Comparison of ENCODE assay signal across 8 mouse cellular contexts in genomic region chr19:57315013-57315565, GRCm38 (mm10). TPM values are rescaled to one million over a fixed set of nuclear protein-coding genes. Genes with fewer than 3 reads are reported as not detected.
A peak's percentile ranks its signal among the peaks of the same experiment; 100 is the strongest.
DNase-seq lines count a peak whose midpoint lies in the region; ATAC-seq and TF ChIP-seq lines count a peak whose summit lies in the region.

No protein-coding gene starts in this region.

- ATAC-seq in kidney, postnatal 0 days (replicated peaks; ENCODE audit: low FRiP score, low read depth): 0 out of 2 replicates have a peak, but pooled peaks have one; percentile 9
- ATAC-seq in intestine, embryonic 14.5 days (replicated peaks; ENCODE audit: low FRiP score, low TSS enrichment, low read depth): peak; percentile 32; the same call in 1 of the 2 replicates
- no peak for ATAC-seq in neural tube, embryonic 11.5 days (ENCODE audit: insufficient read depth, low FRiP score, low TSS enrichment)

- no peaks in the 10 kb centered on the region for H3K9me3 ChIP-seq in kidney, postnatal 0 days (replicated peaks; ENCODE audit: low read length)
- no peaks in the 10 kb centered on the region for H3K9me3 ChIP-seq in embryonic facial prominence, embryonic 10.5 days
- no peaks in the 10 kb centered on the region for H3K9me3 ChIP-seq in intestine, embryonic 14.5 days (ENCODE audit: control insufficient read depth, low read length)
- no peaks in the 10 kb centered on the region; the same call in 1 of the 2 replicates for H3K9me3 ChIP-seq in neural tube, embryonic 11.5 days (ENCODE audit: control insufficient read depth, low read length)

- peak overlapping the region; percentile 51 for H3K4me3 ChIP-seq in kidney, postnatal 0 days (replicated peaks; ENCODE audit: low read depth, low read length)
- peak overlapping the region; percentile 62 for H3K4me3 ChIP-seq in embryonic facial prominence, embryonic 10.5 days
- peak overlapping the region; percentile 47 for H3K4me3 ChIP-seq in intestine, embryonic 14.5 days (ENCODE audit: low read depth, low read length)
- H3K4me3 ChIP-seq in neural tube, embryonic 11.5 days (ENCODE audit: low read depth, low read length): peak overlapping the region; percentile 50

- peak overlapping the region; percentile 78; the same call in 1 of the 2 replicates for H3K27ac ChIP-seq in kidney, postnatal 0 days
- peak overlapping the region; percentile 71 for H3K27ac ChIP-seq in embryonic facial prominence, embryonic 10.5 days (replicated peaks)
- H3K27ac ChIP-seq in intestine, embryonic 14.5 days (ENCODE audit: low read depth): no peak overlapping the region
- H3K27ac ChIP-seq in neural tube, embryonic 11.5 days (ENCODE audit: low read depth, low read length): no peak overlapping the region

- no peaks in the 10 kb centered on the region for H3K27me3 ChIP-seq in kidney, postnatal 0 days (ENCODE audit: insufficient read depth, low read length)
- H3K27me3 ChIP-seq in embryonic facial prominence, embryonic 10.5 days (replicated peaks; ENCODE audit: low read depth, poor library complexity, severe bottlenecking): peaks cover 57% of the 10 kb centered on the region
- 0 out of 2 replicates have a peak, but pooled peaks cover 10% of the 10 kb centered on the region for H3K27me3 ChIP-seq in intestine, embryonic 14.5 days (replicated peaks; ENCODE audit: control insufficient read depth, insufficient read depth, low read length)
- H3K27me3 ChIP-seq in neural tube, embryonic 11.5 days (ENCODE audit: control insufficient read depth, insufficient read depth, low read length): peaks cover 12% of the 10 kb centered on the region

- TF ChIP-seq CTCF in kidney, postnatal 0 days (IDR thresholded peaks at IDR 0.05; ENCODE audit: low read depth): no peak

- no peaks in the 10 kb centered on the region for H3K36me3 ChIP-seq in kidney, postnatal 0 days (ENCODE audit: insufficient read depth, low read length)
- H3K36me3 ChIP-seq in embryonic facial prominence, embryonic 10.5 days (replicated peaks): no peaks in the 10 kb centered on the region
- no peaks in the 10 kb centered on the region for H3K36me3 ChIP-seq in intestine, embryonic 14.5 days (ENCODE audit: control insufficient read depth, insufficient read depth, low read length)
- no peaks in the 10 kb centered on the region for H3K36me3 ChIP-seq in neural tube, embryonic 11.5 days (ENCODE audit: control insufficient read depth, insufficient read depth, low read length)

- H3K4me2 ChIP-seq in kidney, postnatal 0 days (ENCODE audit: low read length): peak overlapping the region; percentile 92
- H3K4me2 ChIP-seq in intestine, embryonic 14.5 days (ENCODE audit: low read length): peak overlapping the region; percentile 91
- peak overlapping the region; percentile 98 for H3K4me2 ChIP-seq in neural tube, embryonic 11.5 days (ENCODE audit: low read depth)

- no peak for DNase-seq in kidney, postnatal 0 days (ENCODE audit: low spot score)
- DNase-seq in kidney, adult 11 months: no peak
- no peak for DNase-seq in embryonic facial prominence, embryonic 10.5 days (ENCODE audit: low spot score)
- DNase-seq in intestine, embryonic 14.5 days (ENCODE audit: low spot score): no peak
- DNase-seq in neural tube, embryonic 11.5 days (ENCODE audit: low spot score): no peak
- no peak for DNase-seq in thymus, postnatal 0 days (ENCODE audit: low spot score)
- no peak for DNase-seq in right cerebral cortex, postnatal 4 days
- no peak for DNase-seq in cerebellum, adult 8-10 months

- no peaks in the 10 kb centered on the region for H3K4me1 ChIP-seq in kidney, postnatal 0 days (replicated peaks; ENCODE audit: insufficient read depth, low read length)
- peaks cover 13% of the 10 kb centered on the region for H3K4me1 ChIP-seq in embryonic facial prominence, embryonic 10.5 days
- peaks cover 8% of the 10 kb centered on the region for H3K4me1 ChIP-seq in intestine, embryonic 14.5 days (replicated peaks; ENCODE audit: control insufficient read depth, insufficient read depth, low read length)
- H3K4me1 ChIP-seq in neural tube, embryonic 11.5 days (ENCODE audit: control insufficient read depth, insufficient read depth, low read length): 0 out of 2 replicates have a peak, but pooled peaks cover 5% of the 10 kb centered on the region

- 40% methylated on average over 11 of the region's 11 CpGs for WGBS in kidney, postnatal 0 days
- WGBS in embryonic facial prominence, embryonic 10.5 days: 47% methylated on average over 11 of the region's 11 CpGs
- WGBS in intestine, embryonic 14.5 days: 43% methylated on average over 11 of the region's 11 CpGs
- 45% methylated on average over 11 of the region's 11 CpGs for WGBS in neural tube, embryonic 11.5 days

- peak overlapping the region; percentile 67; the same call in 1 of the 2 replicates for H3K9ac ChIP-seq in kidney, postnatal 0 days (ENCODE audit: low read depth, low read length)
- H3K9ac ChIP-seq in intestine, embryonic 14.5 days (ENCODE audit: low read length): peak overlapping the region; percentile 53
- H3K9ac ChIP-seq in neural tube, embryonic 11.5 days (ENCODE audit: low read length): peak overlapping the region; percentile 57

RNA-seq across cellular contexts. Expression of gene Ablim1, which starts 0.4 kb away (rescaled TPM):
- polyA plus RNA-seq in kidney, postnatal 0 days (2015; fragmentation: Nextera tagmentation; extraction: Ambion mirVana): 40.5 and 41.2 TPM in 2 replicates
- polyA plus RNA-seq in embryonic facial prominence, embryonic 10.5 days (2016; fragmentation: Nextera tagmentation; extraction: Ambion mirVana): 17.7 and 22.4 TPM in 2 replicates
- polyA plus RNA-seq in intestine, embryonic 14.5 days (2014; fragmentation: Nextera tagmentation; extraction: Ambion mirVana): 28.3 and 30.2 TPM in 2 replicates
- 24.5 and 25.0 TPM in 2 replicates for polyA plus RNA-seq in neural tube, embryonic 11.5 days (2014; fragmentation: Nextera tagmentation; extraction: Ambion mirVana)
- 148 and 166 TPM in 2 replicates for polyA plus RNA-seq in thymus, postnatal 0 days (2015; fragmentation: Nextera tagmentation; extraction: Ambion mirVana)

RNA-seq across cellular contexts. Expression of gene Fam160b1, which starts 45.4 kb away (rescaled TPM):
- 12.6 and 12.8 TPM in 2 replicates for polyA plus RNA-seq in kidney, postnatal 0 days (2015; fragmentation: Nextera tagmentation; extraction: Ambion mirVana)
- 12.6 and 13.1 TPM in 2 replicates for polyA plus RNA-seq in embryonic facial prominence, embryonic 10.5 days (2016; fragmentation: Nextera tagmentation; extraction: Ambion mirVana)
- polyA plus RNA-seq in intestine, embryonic 14.5 days (2014; fragmentation: Nextera tagmentation; extraction: Ambion mirVana): 16.4 and 18.2 TPM in 2 replicates
- polyA plus RNA-seq in neural tube, embryonic 11.5 days (2014; fragmentation: Nextera tagmentation; extraction: Ambion mirVana): 17.7 and 18.3 TPM in 2 replicates
- polyA plus RNA-seq in thymus, postnatal 0 days (2015; fragmentation: Nextera tagmentation; extraction: Ambion mirVana): 14.3 and 17.0 TPM in 2 replicates

Comparison
In these comparisons a context has a peak if more than half of its experiments do, and no peak if none do; other contexts are left out.
1. H3K27ac ChIP-seq: peak in kidney, postnatal 0 days (single experiment) and embryonic facial prominence, embryonic 10.5 days (single experiment); none in intestine, embryonic 14.5 days (single experiment) and neural tube, embryonic 11.5 days (single experiment).
2. Peak in every context shown above with its lines, with median percentiles within 50 percentile points of each other: H3K4me2 ChIP-seq, H3K4me3 ChIP-seq and H3K9ac ChIP-seq.